Mouse (Mus musculus): Measurements from ENCODE around the gene 1110004F10Rik.

GRCm38 (mm10) chr7:116031718-116032595 is 7.2 kb upstream of the 1110004F10Rik start:
- no peak for TF ChIP-seq EP300 (IDR thresholded peaks at IDR 0.05; ENCODE audit: insufficient read depth, low read depth, low read length)
- TF ChIP-seq CTCF (IDR thresholded peaks at IDR 0.05), result no peak
- TF ChIP-seq POLR2A (IDR thresholded peaks at IDR 0.05; ENCODE audit: insufficient read depth, low read depth, low read length), result 0 out of 2 replicates have a peak, but pooled peaks have one; percentile 35

Measured in heart, adult 2 months (tissue).